ENCODE assay signal across 33 mouse cellular contexts in the genomic region with DNA sequence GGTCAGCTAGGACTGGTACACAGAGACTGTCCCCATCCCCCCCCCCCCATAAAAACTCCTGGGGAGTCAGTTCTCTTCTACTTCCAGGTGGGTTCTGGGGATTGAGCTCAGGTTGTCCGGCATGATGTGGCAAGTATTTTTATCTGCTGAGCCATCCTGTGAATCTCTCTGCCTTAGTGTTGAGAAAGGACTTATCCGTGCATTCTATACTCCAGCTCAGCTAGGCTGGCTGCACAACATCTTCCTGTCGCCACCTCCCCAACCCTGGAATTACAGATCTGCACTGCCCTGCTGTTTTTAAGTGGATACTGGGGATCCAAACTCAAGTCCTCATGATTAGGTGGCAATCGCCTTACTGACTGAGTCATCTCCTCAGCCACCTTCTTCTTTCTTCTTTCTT. TPM values are rescaled to one million over a fixed set of nuclear protein-coding genes. Genes with fewer than 3 reads are reported as not detected.
DNase-seq lines count a peak whose midpoint lies in the region; ATAC-seq and TF ChIP-seq lines count a peak whose summit lies in the region.
"Had no signal": no experiment of that assay in that cellular context is flagged by ENCODE, and none has a peak within 500 bp of the region (broad histone marks: within the 10 kb centered on the region; RNA-seq: fewer than 3 reads in every experiment).

No protein-coding gene starts in this region.

- no peak overlapping the region for H3K9ac ChIP-seq in intestine, embryonic 14.5 days (ENCODE audit: low read length)
- no peak overlapping the region for H3K9ac ChIP-seq in intestine, embryonic 16.5 days (ENCODE audit: low read depth, low read length)
- no peak overlapping the region for H3K9ac ChIP-seq in liver, embryonic 13.5 days
- H3K9ac ChIP-seq in liver, postnatal 0 days (replicated peaks): no peak overlapping the region
- H3K9ac ChIP-seq: embryonic facial prominence, embryonic 12.5 days; embryonic facial prominence, embryonic 15.5 days; forebrain, postnatal 0 days; hindbrain, embryonic 14.5 days had no signal

- no peak for TF ChIP-seq EP300 in liver, postnatal 0 days (IDR thresholded peaks at IDR 0.05; ENCODE audit: low read depth)

- no peak overlapping the region for H3K4me3 ChIP-seq in intestine, embryonic 14.5 days (ENCODE audit: low read depth, low read length)
- no peak overlapping the region for H3K4me3 ChIP-seq in intestine, embryonic 16.5 days (ENCODE audit: low read length)
- no peak overlapping the region for H3K4me3 ChIP-seq in liver, embryonic 13.5 days (replicated peaks)
- no peak overlapping the region for H3K4me3 ChIP-seq in liver, postnatal 0 days (ENCODE audit: low read depth, low read length)
- H3K4me3 ChIP-seq: embryonic facial prominence, embryonic 12.5 days; embryonic facial prominence, embryonic 15.5 days; gastrocnemius, adult 2 months; heart, adult 2 months had no signal

- H3K27ac ChIP-seq in intestine, embryonic 14.5 days (ENCODE audit: low read depth): no peak overlapping the region
- H3K27ac ChIP-seq in intestine, embryonic 16.5 days (ENCODE audit: low read length): no peak overlapping the region
- peak overlapping the region; percentile 73 for H3K27ac ChIP-seq in liver, embryonic 13.5 days
- H3K27ac ChIP-seq in liver, postnatal 0 days (ENCODE audit: low read depth): peak overlapping the region; percentile 62
- H3K27ac ChIP-seq: embryonic facial prominence, embryonic 12.5 days; embryonic facial prominence, embryonic 15.5 days; gastrocnemius, adult 2 months; heart, adult 2 months; hindbrain, embryonic 14.5 days had no signal

- H3K9me3 ChIP-seq in intestine, embryonic 14.5 days (ENCODE audit: control insufficient read depth, low read length): no peaks in the 10 kb centered on the region
- H3K9me3 ChIP-seq in intestine, embryonic 16.5 days (ENCODE audit: control insufficient read depth, low read length): no peaks in the 10 kb centered on the region
- no peaks in the 10 kb centered on the region for H3K9me3 ChIP-seq in liver, embryonic 13.5 days (replicated peaks)
- H3K9me3 ChIP-seq in liver, postnatal 0 days (ENCODE audit: low read length): no peaks in the 10 kb centered on the region
- H3K9me3 ChIP-seq: embryonic facial prominence, embryonic 12.5 days; embryonic facial prominence, embryonic 15.5 days had no signal

- WGBS in intestine, embryonic 14.5 days: 82% methylated on average over 4 of the region's 4 CpGs
- 86% methylated on average over 4 of the region's 4 CpGs for WGBS in intestine, embryonic 16.5 days
- WGBS in liver, embryonic 13.5 days (ENCODE audit: insufficient replicate concordance): 86% methylated on average over 4 of the region's 4 CpGs
- WGBS in liver, postnatal 0 days (ENCODE audit: insufficient replicate concordance): 70% methylated on average over 4 of the region's 4 CpGs

- no peaks in the 10 kb centered on the region for H3K4me1 ChIP-seq in intestine, embryonic 14.5 days (replicated peaks; ENCODE audit: control insufficient read depth, insufficient read depth, low read length)
- no peaks in the 10 kb centered on the region for H3K4me1 ChIP-seq in intestine, embryonic 16.5 days (ENCODE audit: control insufficient read depth, insufficient read depth, low read length)
- H3K4me1 ChIP-seq in liver, embryonic 13.5 days (replicated peaks): peaks cover 60% of the 10 kb centered on the region
- H3K4me1 ChIP-seq in liver, postnatal 0 days (ENCODE audit: insufficient read depth): peaks cover 51% of the 10 kb centered on the region
- H3K4me1 ChIP-seq: embryonic facial prominence, embryonic 12.5 days; embryonic facial prominence, embryonic 15.5 days had no signal

- no peak overlapping the region for H3K4me2 ChIP-seq in intestine, embryonic 14.5 days (ENCODE audit: low read length)
- H3K4me2 ChIP-seq in intestine, embryonic 16.5 days (ENCODE audit: low read depth, low read length): no peak overlapping the region
- no peak overlapping the region for H3K4me2 ChIP-seq in liver, embryonic 13.5 days
- no peak overlapping the region for H3K4me2 ChIP-seq in liver, postnatal 0 days (ENCODE audit: low read depth, low read length)
- H3K4me2 ChIP-seq: embryonic facial prominence, embryonic 12.5 days; embryonic facial prominence, embryonic 15.5 days; heart, embryonic 11.5 days; hindbrain, embryonic 14.5 days had no signal

- TF ChIP-seq CTCF in liver, postnatal 0 days (IDR thresholded peaks at IDR 0.05; ENCODE audit: low read depth): no peak

- no peaks in the 10 kb centered on the region for H3K36me3 ChIP-seq in intestine, embryonic 14.5 days (ENCODE audit: control insufficient read depth, insufficient read depth, low read length)
- no peaks in the 10 kb centered on the region for H3K36me3 ChIP-seq in intestine, embryonic 16.5 days (ENCODE audit: control insufficient read depth, insufficient read depth, low read length)
- H3K36me3 ChIP-seq in liver, embryonic 13.5 days: no peaks in the 10 kb centered on the region
- H3K36me3 ChIP-seq in liver, postnatal 0 days (replicated peaks; ENCODE audit: insufficient read depth, low read length): no peaks in the 10 kb centered on the region
- H3K36me3 ChIP-seq: embryonic facial prominence, embryonic 12.5 days; embryonic facial prominence, embryonic 15.5 days had no signal

- DNase-seq in intestine, embryonic 14.5 days (ENCODE audit: low spot score): peak; percentile 20
- peak; percentile 9 to 51 for DNase-seq in spleen, postnatal 4 days (ENCODE audit: low spot score in 2 of 2)
- DNase-seq in spleen, postnatal 14 days (ENCODE audit: low spot score in 2 of 2): no peak
- DNase-seq in liver, embryonic 13.5 days: no peak
- peak; percentile 10 for DNase-seq in liver, postnatal 0 days
- no peak for DNase-seq in urinary bladder, postnatal 4 days (ENCODE audit: low spot score in 2 of 2)
- DNase-seq: adrenal gland, adult 2 months; adrenal gland, postnatal 14 days; cerebellum, adult 11 months; cerebellum, adult 2 months; cerebellum, adult 9-11 months; cerebellum, postnatal 25 days; forebrain, postnatal 0 days; gastrocnemius, adult 2 months; gastrocnemius, postnatal 14 days; heart, adult 2 months; heart, postnatal 36 days had no signal

- no peak for ATAC-seq in intestine, embryonic 14.5 days (replicated peaks; ENCODE audit: low FRiP score, low TSS enrichment, low read depth)
- ATAC-seq in intestine, embryonic 16.5 days: no peak
- ATAC-seq in liver, embryonic 13.5 days (ENCODE audit: low read depth): no peak
- ATAC-seq in liver, postnatal 0 days: no peak
- ATAC-seq in monocyte, adult 5-6 weeks (replicated peaks; ENCODE audit: insufficient number of reproducible peaks, low FRiP score, low TSS enrichment, poor library complexity, severe bottlenecking): no peak
- ATAC-seq: CD4-positive, CD25-positive, alpha-beta regulatory T cell, adult 4 months; forebrain, embryonic 14.5 days; forebrain, postnatal 0 days had no signal

- H3K27me3 ChIP-seq in intestine, embryonic 14.5 days (replicated peaks; ENCODE audit: control insufficient read depth, insufficient read depth, low read length): no peaks in the 10 kb centered on the region
- H3K27me3 ChIP-seq in intestine, embryonic 16.5 days (replicated peaks; ENCODE audit: control insufficient read depth, insufficient read depth, low read length): no peaks in the 10 kb centered on the region
- no peaks in the 10 kb centered on the region for H3K27me3 ChIP-seq in liver, embryonic 13.5 days
- H3K27me3 ChIP-seq in liver, postnatal 0 days (ENCODE audit: insufficient read depth, low read length): no peaks in the 10 kb centered on the region
- H3K27me3 ChIP-seq: embryonic facial prominence, embryonic 12.5 days; embryonic facial prominence, embryonic 15.5 days had no signal

RNA-seq across cellular contexts. Expression of a gene that starts 16.0 kb away (rescaled TPM):
- 1.3 and 1.9 TPM in 2 replicates for polyA plus RNA-seq in intestine, embryonic 14.5 days (2014; fragmentation: Nextera tagmentation; extraction: Ambion mirVana)
- 9.0 and 9.9 TPM in 2 replicates for polyA plus RNA-seq in intestine, embryonic 16.5 days (2015; fragmentation: Nextera tagmentation; extraction: Ambion mirVana)
- polyA plus RNA-seq in liver, embryonic 13.5 days (2015; fragmentation: Nextera tagmentation; extraction: Ambion mirVana): 12.4 and 15.2 TPM in 2 replicates
- polyA plus RNA-seq in liver, postnatal 0 days (2015; fragmentation: Nextera tagmentation; extraction: Ambion mirVana): 638 and 713 TPM in 2 replicates
- total RNA-seq in monocyte, adult 5-6 weeks (2017): not detected in 3 replicates
- total RNA-seq: common myeloid progenitor, adult 5-6 weeks; forebrain, postnatal 0 days; gastrocnemius, adult 2 months; gastrocnemius, postnatal 14 days; heart, adult 2 months; heart, postnatal 36 days; MEL had no signal
- polyA plus RNA-seq: C2C12; CD4-positive, CD25-positive, alpha-beta regulatory T cell, adult 4 months; cerebellum, adult 2 months; embryonic facial prominence, embryonic 12.5 days; embryonic facial prominence, embryonic 15.5 days; forebrain, embryonic 11.5 days; forebrain, embryonic 14.5 days; forebrain, postnatal 0 days; frontal cortex, adult 2 months; heart, embryonic 11.5 days; heart, embryonic 14.5 days; heart, postnatal 0 days; hindbrain, embryonic 11.5 days; hindbrain, embryonic 14.5 days had no signal

RNA-seq across cellular contexts. Expression of a gene that starts 29.3 kb away (rescaled TPM):
- polyA plus RNA-seq in intestine, embryonic 14.5 days (2014; fragmentation: Nextera tagmentation; extraction: Ambion mirVana): 58.6 and 68.4 TPM in 2 replicates
- 64.3 and 66.3 TPM in 2 replicates for polyA plus RNA-seq in intestine, embryonic 16.5 days (2015; fragmentation: Nextera tagmentation; extraction: Ambion mirVana)
- polyA plus RNA-seq in liver, embryonic 13.5 days (2015; fragmentation: Nextera tagmentation; extraction: Ambion mirVana): 76.0 and 76.3 TPM in 2 replicates
- 116 and 120 TPM in 2 replicates for polyA plus RNA-seq in liver, postnatal 0 days (2015; fragmentation: Nextera tagmentation; extraction: Ambion mirVana)
- 16.7 to 38.7 TPM (median 18.9 TPM) in 3 replicates for total RNA-seq in monocyte, adult 5-6 weeks (2017)

RNA-seq across cellular contexts. Expression of a gene that starts 53.4 kb away (rescaled TPM):
- polyA plus RNA-seq in intestine, embryonic 14.5 days (2014; fragmentation: Nextera tagmentation; extraction: Ambion mirVana): 1.1 and 1.8 TPM in 2 replicates
- polyA plus RNA-seq in intestine, embryonic 16.5 days (2015; fragmentation: Nextera tagmentation; extraction: Ambion mirVana): 0.40 and 0.50 TPM in 2 replicates
- polyA plus RNA-seq in liver, embryonic 13.5 days (2015; fragmentation: Nextera tagmentation; extraction: Ambion mirVana): 0.16 TPM in 1 of 2 replicates, not detected in the other
- polyA plus RNA-seq in liver, postnatal 0 days (2015; fragmentation: Nextera tagmentation; extraction: Ambion mirVana): 0.06 and 0.21 TPM in 2 replicates
- 0.78 TPM in 1 of 3 replicates, not detected in the others for total RNA-seq in monocyte, adult 5-6 weeks (2017)
- total RNA-seq: common myeloid progenitor, adult 5-6 weeks had no signal

RNA-seq across cellular contexts. Expression of a gene that starts 56.5 kb away (rescaled TPM):
- 10.3 and 10.6 TPM in 2 replicates for polyA plus RNA-seq in intestine, embryonic 14.5 days (2014; fragmentation: Nextera tagmentation; extraction: Ambion mirVana)
- polyA plus RNA-seq in intestine, embryonic 16.5 days (2015; fragmentation: Nextera tagmentation; extraction: Ambion mirVana): 6.6 and 6.9 TPM in 2 replicates
- polyA plus RNA-seq in liver, embryonic 13.5 days (2015; fragmentation: Nextera tagmentation; extraction: Ambion mirVana): 3.4 and 3.8 TPM in 2 replicates
- 3.6 and 4.3 TPM in 2 replicates for polyA plus RNA-seq in liver, postnatal 0 days (2015; fragmentation: Nextera tagmentation; extraction: Ambion mirVana)
- total RNA-seq in monocyte, adult 5-6 weeks (2017): 2.4 to 15.3 TPM (median 3.2 TPM) in 3 replicates

Comparison
In these comparisons a context has a peak if more than half of its experiments do, and no peak if none do; other contexts are left out.
1. DNase-seq: peak in intestine, embryonic 14.5 days (single experiment), spleen, postnatal 4 days (2 of 2) and liver, postnatal 0 days (single experiment); none in spleen, postnatal 14 days (0 of 2), liver, embryonic 13.5 days (single experiment) and urinary bladder, postnatal 4 days (0 of 2).
2. RNA of a gene that starts 16.0 kb away (polyA plus RNA-seq): 638 to 713 TPM in liver, postnatal 0 days; 12.4 to 15.2 TPM in liver, embryonic 13.5 days, 9.0 to 9.9 TPM in intestine, embryonic 16.5 days and 1.3 to 1.9 TPM in intestine, embryonic 14.5 days; every median in the first group is over 10 times any median in the second.
3. H3K27ac ChIP-seq: peak in liver, embryonic 13.5 days (single experiment) and liver, postnatal 0 days (single experiment); none in intestine, embryonic 14.5 days (single experiment) and intestine, embryonic 16.5 days (single experiment).